Mouse (Mus musculus): ENCODE results near the gene H2-T23.

The H2-T23 gene

GRCm38 (mm10) chr17:36022922-36023321 is 9.7 kb downstream of the H2-T23 start:
- WGBS, result 85% methylated on average over 6 of the region's 6 CpGs

DNA sequence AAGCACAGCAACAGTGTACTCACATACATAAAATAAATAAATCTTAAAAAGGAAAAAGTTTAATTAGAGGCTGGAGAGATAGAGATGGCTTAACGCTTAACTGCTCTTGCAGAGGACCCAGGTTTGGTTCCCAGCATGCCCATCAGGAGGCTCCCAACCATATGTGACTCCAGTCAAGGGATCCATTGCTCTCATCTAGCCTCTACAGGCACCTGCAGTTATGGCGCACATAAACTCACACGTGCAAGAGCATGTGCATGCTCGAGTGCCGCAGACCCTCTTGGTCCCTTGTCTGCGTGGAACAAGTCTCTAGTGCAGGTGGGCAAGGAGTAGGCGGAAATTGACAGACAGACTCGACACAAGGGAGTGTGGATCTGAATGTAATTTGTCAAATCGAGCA is 10.6 kb downstream of the H2-T23 start:
- 93% methylated on average over 9 of the region's 9 CpGs for WGBS

DNA sequence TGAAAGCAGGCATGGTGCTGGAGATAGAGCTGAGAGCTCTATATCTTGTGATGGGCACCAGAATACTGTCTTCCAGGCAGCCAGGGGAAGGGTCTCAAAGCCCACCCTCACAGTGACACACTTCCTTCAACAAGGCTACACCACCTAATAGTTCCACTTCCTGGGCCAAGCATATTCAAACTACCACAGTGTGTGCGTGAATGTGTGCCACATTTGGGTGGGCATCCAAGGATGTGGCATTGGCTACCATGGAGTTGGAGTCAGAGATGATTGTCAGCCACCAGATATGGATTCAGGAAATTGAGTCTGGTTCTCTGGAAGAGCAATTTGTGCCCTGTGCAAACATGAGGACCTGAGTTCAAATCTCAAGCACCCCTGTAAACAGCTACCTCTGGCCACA is 11.3 kb downstream of the H2-T23 start:
- WGBS, result 88% methylated on average over 1 of the region's 1 CpGs

GRCm38 (mm10) chr17:36020191-36021073 is 12.2 kb downstream of the H2-T23 start, which contains the start of gene H2-T24:
Gene H2-T24, minus strand, starts transcription at chr17:36020560.
- 34% methylated on average over 15 of the region's 15 CpGs for WGBS

DNA sequence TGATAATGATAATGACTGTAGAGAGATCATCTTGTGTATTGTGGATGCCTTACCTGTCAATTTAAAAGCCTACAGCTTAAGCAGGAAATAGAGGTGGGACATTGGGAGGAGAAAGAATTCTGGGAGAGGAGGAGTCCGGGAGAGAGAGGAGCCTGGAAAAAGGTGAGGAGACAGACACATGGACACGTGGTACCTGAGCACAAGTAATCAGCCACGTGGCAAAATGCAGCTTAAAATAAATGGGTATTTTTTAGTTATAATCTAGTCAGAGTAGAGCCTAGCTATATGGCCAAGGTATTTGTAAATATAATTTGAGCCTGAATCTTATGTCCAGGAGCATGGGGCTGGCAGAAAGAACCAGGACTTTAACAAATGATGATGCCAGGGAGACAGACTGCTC is 13.1 kb downstream of the H2-T23 start:
- WGBS, result 66% methylated on average over 3 of the region's 3 CpGs

DNA sequence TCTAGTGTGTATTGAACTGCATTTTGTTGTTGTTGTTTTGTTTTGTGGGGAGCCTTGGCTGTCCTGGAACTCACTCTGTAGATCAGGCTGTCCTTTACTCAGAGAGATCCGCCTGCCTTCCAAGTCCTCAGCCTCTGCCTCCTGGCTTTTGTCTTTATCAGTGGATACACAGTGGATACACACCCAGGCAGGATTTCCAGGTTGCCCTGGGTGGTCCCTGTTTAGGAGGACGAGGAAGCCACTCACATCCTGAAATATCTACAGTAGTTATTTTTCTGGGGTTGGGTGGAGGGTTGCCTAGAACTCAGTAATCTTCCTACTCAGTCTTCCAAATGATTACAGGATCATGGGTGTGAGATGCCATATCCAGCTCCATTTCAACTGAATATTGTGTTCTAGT is 13.7 kb downstream of the H2-T23 start:
- 62% methylated on average over 2 of the region's 2 CpGs for WGBS

DNA sequence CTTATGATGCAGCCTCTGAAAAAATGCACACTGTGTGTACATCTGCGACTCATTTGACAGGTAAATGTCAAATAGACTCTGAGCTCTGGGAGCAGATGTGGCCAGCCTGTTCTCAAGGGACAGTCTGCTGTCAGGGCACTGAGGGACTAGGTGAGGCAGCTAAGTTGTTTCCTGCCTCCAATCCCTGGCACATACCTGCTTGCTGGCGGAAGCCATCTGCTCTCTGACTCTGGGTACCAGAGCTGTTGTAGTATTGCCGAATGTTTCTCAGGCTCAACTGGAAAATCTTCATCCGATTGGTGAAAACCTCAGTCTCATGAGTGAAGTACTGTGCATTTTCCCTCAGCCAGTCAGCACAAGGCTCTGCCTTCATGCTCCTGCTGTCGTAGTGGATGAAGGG is 15.6 kb downstream of the H2-T23 start:
- 69% methylated on average over 5 of the region's 5 CpGs for WGBS

DNA sequence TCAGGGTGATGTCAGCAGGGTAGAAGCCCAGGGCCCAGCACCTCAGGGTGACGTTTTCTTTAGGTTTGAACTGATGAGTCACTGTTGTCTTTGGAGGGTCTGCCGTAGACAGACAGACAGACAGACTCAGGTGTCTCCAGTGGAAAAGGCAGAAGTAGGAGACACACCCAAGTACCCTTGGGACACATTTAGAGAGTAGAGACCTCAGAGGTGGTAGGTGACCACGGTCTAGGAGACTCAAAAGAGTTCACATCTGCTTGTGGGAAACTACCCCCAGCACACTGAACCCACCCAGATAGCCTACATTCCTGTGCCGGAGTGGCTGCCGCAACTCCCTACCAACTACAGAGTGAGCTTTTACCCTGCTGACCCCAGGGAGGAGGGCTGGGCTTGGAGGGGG is 17.7 kb downstream of the H2-T23 start:
- WGBS, result 92% methylated on average over 5 of the region's 5 CpGs

GRCm38 (mm10) chr17:36004409-36004808 is 28.2 kb downstream of the H2-T23 start:
- 72% methylated on average over 7 of the region's 7 CpGs for WGBS

DNA sequence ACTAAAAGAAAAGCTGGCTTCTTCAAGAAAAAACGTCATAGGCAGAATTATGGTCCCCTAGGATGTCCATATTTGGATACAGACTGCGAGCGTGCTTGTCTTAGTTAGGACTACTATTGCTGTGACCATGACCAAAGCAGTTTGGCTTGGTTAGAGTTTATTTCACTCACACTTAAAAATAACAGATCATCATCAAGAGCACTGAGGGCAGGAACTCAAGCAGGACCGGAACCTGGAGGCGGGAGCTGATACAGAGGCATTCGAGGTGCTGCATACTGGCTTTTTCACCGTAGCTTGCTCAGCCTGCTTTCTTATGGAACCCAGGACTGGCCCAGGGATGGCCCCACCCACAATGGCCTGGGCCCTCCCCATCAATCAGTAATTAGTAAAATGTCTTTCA is 29.3 kb downstream of the H2-T23 start:
- WGBS, result 63% methylated on average over 7 of the region's 7 CpGs

GRCm38 (mm10) chr17:36001966-36002365 is 30.7 kb downstream of the H2-T23 start:
- 74% methylated on average over 6 of the region's 6 CpGs for WGBS

- 72% methylated on average over 12 of the region's 12 CpGs for WGBS
These were observed 31.3 kb downstream of the H2-T23 start for GRCm38 (mm10) chr17:36001121-36001897.

- 60% methylated on average over 4 of the region's 4 CpGs for WGBS
These were observed 32.3 kb downstream of the H2-T23 start for GRCm38 (mm10) chr17:36000349-36000748.

DNA sequence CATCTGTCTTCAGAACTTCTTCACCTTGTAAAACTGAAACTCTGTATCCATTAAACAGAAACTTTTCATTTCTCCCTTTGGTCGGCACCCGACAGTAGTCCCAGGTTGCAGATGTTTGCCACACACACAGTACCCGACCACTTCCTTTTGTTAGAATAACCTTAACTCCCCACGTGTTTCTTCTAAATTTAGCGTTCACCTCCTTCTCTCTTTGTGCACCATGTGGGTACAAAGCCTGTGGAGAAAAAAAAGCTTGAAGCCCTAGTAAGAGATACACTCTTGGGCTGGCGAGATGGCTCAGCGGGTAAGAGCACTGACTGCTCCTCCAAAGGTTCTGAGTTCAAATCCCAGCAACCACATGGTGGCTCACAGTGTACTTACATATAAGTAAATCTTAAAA is 33.3 kb downstream of the H2-T23 start:
- 55% methylated on average over 7 of the region's 7 CpGs for WGBS

DNA sequence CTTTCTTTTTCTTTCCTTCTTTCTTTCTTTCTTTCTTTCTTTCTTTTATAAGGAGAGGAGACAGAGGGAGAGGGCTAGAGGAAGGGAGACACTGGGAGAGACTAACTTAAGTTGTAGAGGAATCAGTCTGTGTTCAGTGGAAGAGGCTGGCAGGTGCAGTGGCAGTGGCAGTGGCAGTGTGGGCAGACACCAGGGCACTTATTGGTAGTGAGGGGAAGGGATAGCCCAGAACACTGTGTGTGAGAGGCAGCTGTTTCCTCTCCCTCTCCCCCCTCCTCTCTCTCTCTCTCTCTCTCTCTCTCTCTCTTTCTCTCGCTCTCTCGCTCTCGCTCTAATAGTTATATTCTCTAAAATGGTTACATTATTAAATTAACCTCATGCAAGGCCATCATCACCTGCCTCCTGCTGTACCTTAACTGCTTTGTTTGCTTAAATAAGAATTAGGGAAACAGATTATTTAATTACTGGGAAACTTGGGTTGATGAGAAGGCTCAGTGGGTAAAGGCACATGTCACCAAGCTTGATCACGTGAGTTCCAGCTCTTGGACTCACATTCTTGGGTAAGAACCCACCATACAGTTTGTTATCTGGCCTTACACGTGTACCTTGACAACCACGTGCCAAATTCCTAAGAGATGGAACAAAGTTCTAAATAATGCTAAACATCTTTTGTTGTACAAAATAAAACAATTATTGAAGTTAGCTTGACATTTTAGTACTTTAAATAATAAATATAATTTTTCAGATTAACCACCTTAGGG is 33.9 kb downstream of the H2-T23 start:
- WGBS, result 73% methylated on average over 6 of the region's 6 CpGs

DNA sequence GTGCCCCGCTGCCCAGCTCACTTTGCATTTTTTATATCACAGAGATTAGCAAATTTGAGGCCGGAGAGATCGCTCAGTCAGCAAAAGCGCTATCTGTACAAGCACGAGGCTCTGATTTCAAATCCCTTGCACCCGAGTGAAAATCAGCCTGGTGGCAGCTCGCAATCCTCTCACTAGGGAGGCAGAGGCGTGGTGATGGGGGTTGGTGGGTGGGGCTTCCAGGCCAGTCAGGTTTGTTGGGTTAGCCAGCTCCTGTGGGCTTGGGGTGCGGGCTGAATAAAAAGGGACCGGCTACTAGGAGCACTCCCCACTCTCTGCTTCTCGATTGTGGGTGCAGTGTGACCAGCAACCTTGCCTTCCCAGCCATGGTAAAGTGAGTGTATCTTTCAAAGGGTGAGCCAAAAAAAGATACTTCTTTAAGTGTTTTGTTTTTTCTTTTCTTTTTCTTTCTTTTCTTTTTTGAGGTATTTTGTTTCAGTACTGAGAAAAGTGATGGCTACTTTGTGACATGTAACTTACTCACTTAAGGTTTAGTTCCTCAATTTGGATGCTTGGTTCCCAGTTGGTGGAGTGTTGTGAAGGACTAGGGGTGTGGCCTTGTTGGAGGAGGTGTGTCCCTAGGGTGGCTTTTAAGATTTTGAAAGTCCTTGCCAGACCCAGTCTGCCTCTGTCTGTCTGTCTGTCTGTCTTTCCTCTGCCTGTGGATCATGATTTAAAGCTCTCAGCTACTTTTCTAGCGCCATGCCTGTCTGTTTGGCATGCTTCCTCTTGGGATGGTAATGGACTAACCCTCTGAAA is 34.7 kb downstream of the H2-T23 start:
- WGBS, result 45% methylated on average over 12 of the region's 12 CpGs

GRCm38 (mm10) chr17:35996949-35997348 is 35.7 kb downstream of the H2-T23 start:
- under 1% methylated on average over 11 of the region's 11 CpGs for WGBS

DNA sequence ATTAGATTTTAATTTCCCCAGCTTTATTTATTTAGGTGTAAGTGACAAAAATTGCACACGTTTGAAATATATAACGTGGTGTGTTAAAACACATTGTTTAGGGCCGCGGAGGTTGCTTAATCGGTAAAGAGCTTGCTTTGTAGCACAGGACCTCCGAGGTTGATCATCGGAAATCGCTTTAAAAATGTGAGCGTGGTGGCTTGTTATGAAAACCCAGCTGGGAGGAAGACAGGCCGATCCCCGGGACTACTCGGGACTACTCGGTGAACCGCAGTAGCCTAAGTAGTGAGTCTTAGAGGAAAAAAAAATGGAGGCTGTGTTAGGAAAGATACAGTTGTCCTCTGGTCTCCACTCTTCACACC is 37.8 kb downstream of the H2-T23 start:
- WGBS, result 2% methylated on average over 14 of the region's 14 CpGs

DNA sequence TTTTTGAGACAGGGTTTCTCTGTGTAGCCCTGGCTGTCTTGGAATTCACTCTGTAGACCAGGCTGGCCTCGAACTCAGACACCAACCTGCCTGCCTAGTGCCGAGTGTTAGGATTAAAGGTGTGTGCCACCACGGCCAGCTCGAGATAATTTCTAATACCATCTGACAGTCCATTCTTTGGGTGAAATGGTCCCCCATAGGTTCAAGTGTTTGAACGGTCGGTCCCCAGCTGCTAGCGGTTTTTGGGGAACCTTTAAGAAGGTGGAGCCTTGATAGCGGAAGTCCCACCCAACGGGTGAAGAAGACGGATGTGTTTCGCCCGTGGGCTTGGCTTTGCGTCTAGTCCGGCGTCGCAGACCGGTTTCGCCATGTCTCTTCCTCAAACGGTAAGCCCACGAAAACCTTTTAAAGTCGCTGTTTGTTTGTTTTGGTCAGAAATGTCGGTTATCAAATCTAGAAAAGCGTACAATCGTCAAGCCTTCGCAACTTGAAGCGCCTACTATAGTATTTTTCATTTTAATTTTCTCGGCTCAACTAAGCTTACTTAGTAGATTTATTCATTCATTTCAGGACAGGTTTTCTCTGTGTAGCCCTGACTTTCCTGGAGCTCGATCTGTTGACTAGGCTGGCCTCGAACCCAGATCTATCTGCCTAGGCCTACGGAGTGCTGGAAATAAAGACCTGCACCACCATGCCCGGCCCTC is 38.3 kb downstream of the H2-T23 start:
- 2% methylated on average over 31 of the region's 31 CpGs for WGBS

- WGBS, result 2% methylated on average over 17 of the region's 17 CpGs
These were observed 39.0 kb downstream of the H2-T23 start for GRCm38 (mm10) chr17:35993675-35994074.

GRCm38 (mm10) chr17:35991781-35992180 is 40.9 kb downstream of the H2-T23 start:
- 37% methylated on average over 10 of the region's 10 CpGs for WGBS

Measured in cerebral cortex, adult 2 months (tissue).